Mouse (Mus musculus) thymus, adult 2 months (tissue): ENCODE measurements around the gene Npl.

ENCODE experiments used
- CTCF ChIP-seq: fragments of 200-500 bp; IDR thresholded peaks from 2 replicates; pipeline ENCODE4 v1.5.1; 2012; ENCODE audit warnings: mild to moderate bottlenecking, control low read depth, low read length, moderate library complexity, borderline replicate concordance; ENCODE audit not compliant: control insufficient read depth, poor library complexity, insufficient read depth; ENCODE audit errors: extremely low read depth
- POLR2A ChIP-seq: fragments of 200-500 bp; IDR thresholded peaks from 2 replicates; pipeline ENCODE4 v1.6.1; 2012; ENCODE audit warnings: mild to moderate bottlenecking, low read length, control low read depth, moderate library complexity; ENCODE audit not compliant: control insufficient read depth, poor library complexity, insufficient read depth; ENCODE audit errors: extremely low read depth

GRCm38 (mm10) chr1:153556202-153556601, 6.4 kb upstream of the Npl start:
- TF ChIP-seq CTCF (no peak), POLR2A (no peak)
